Mouse (Mus musculus) hindbrain, embryonic 11.5 days (tissue): ENCODE measurements around the gene Tbc1d9b. TPM values are rescaled to one million over a fixed set of nuclear protein-coding genes. Genes with fewer than 3 reads are reported as not detected.

Experiments used
- ATAC-seq: fragments of 200-750 bp; cut with Nextera tagmentation; 2 replicates; pipeline ENCODE4 v1.8.0; 2017; ENCODE audit warnings: mild to moderate bottlenecking, moderate TSS enrichment, moderate library complexity; ENCODE audit not compliant: low FRiP score
- DNase-seq: peaks from one replicate; pipeline ENCODE4 v3.0.0-alpha.2; 2015; ENCODE audit warnings: low spot score
- H3K27ac ChIP-seq: fragments of 300-500 bp; sonication (generic); 2 replicates; pipeline ENCODE4 v1.5.1; 2014; ENCODE audit warnings: mild to moderate bottlenecking, low read depth, low read length
- H3K27me3 ChIP-seq: fragments of 300-500 bp; sonication (generic); 2 replicates; pipeline ENCODE4 v1.6.1; 2014; ENCODE audit warnings: mild to moderate bottlenecking, low read length, moderate library complexity, mixed read lengths; ENCODE audit not compliant: control insufficient read depth, insufficient read depth
- H3K36me3 ChIP-seq: fragments of 300-500 bp; sonication (generic); 2 replicates; pipeline ENCODE4 v1.6.1; 2014; ENCODE audit warnings: mild to moderate bottlenecking, low read length, moderate library complexity, mixed read lengths; ENCODE audit not compliant: control insufficient read depth, insufficient read depth
- H3K4me1 ChIP-seq: fragments of 300-500 bp; sonication (generic); replicated peaks from 2 replicates; pipeline ENCODE4 v1.6.1; 2014; ENCODE audit warnings: low read length, mixed read lengths; ENCODE audit not compliant: control insufficient read depth, insufficient read depth
- H3K4me2 ChIP-seq: fragments of 300-500 bp; sonication (generic); replicated peaks from 2 replicates; pipeline ENCODE4 v1.6.1; 2014; ENCODE audit warnings: mild to moderate bottlenecking, low read depth, low read length
- H3K4me3 ChIP-seq: fragments of 300-500 bp; sonication (generic); 2 replicates; pipeline ENCODE4 v1.5.1; 2014; ENCODE audit warnings: low read depth, low read length
- H3K9ac ChIP-seq: fragments of 300-500 bp; sonication (generic); 2 replicates; pipeline ENCODE4 v1.6.1; 2014; ENCODE audit warnings: low read depth, low read length
- H3K9me3 ChIP-seq: fragments of 300-500 bp; sonication (generic); 2 replicates; pipeline ENCODE4 v1.6.1; 2016; ENCODE audit warnings: low read length; ENCODE audit not compliant: control insufficient read depth
- WGBS: fragments of 180-500 bp; shearing (Covaris S2); extraction: QIAGEN DNeasy Blood & Tissue Kit; methylation state at CpG from one replicate; pipeline ENCODE4 v1.1.7; 2014; 5-methylcytosine and 5-hydroxymethylcytosine counted together
- polyA plus RNA-seq: library from polyadenylated mRNA; unstranded; fragments of >200 nt; fragmentation: Nextera tagmentation; extraction: Ambion mirVana; gene quantifications from 2 replicates; pipeline ENCODE4 v1.2.1, GENCODE M21; 2014

Gene Tbc1d9b
- polyA plus RNA-seq, 1 experiment from 2014 or later: 22.0 TPM

DNA sequence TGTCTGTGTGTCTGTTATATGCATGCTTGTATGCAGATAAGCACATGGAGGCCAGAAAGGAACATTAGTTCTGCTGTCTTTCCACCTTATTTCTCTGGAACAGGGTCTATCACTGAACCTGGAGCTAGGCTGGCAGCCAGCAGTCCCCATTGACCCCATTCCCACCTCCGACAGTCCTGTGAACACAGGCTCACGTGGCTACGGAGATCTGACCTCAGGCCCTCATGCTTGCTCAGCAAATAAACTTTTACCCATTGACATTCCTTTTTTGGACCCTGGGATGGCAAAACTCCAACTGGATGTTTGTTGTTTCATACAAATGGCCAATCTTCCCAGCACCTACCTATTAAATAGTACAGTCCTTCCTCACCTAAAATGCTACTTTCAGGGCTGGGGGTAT lies 45.2 kb downstream of the Tbc1d9b start:
- 76% methylated on average over 3 of the region's 3 CpGs for WGBS
- no peak overlapping the region for H3K4me2 ChIP-seq

GRCm38 (mm10) chr11:50177111-50177510 lies 45.9 kb downstream of the Tbc1d9b start:
- no peak for DNase-seq
- 82% methylated on average over 6 of the region's 6 CpGs for WGBS
- no peaks in the 10 kb centered on the region for H3K9me3 ChIP-seq

More for the DNA sequence above, 45.2 kb downstream of the Tbc1d9b start:
- no peak overlapping the region for H3K4me3 ChIP-seq
- no peak for ATAC-seq
- H3K9me3 ChIP-seq: no peaks in the 10 kb centered on the region
- H3K27me3 ChIP-seq: no peaks in the 10 kb centered on the region
- no peak overlapping the region for H3K9ac ChIP-seq
- H3K4me1 ChIP-seq: 0 out of 2 replicates have a peak, but pooled peaks cover 2% of the 10 kb centered on the region
- H3K27ac ChIP-seq: no peak overlapping the region
- no peaks in the 10 kb centered on the region for H3K36me3 ChIP-seq
- DNase-seq: no peak

GRCm38 (mm10) chr11:50178532-50179488 lies 47.6 kb downstream of the Tbc1d9b start:
- no peak for ATAC-seq
- H3K27me3 ChIP-seq: no peaks in the 10 kb centered on the region

More at GRCm38 (mm10) chr11:50177111-50177510, 45.9 kb downstream of the Tbc1d9b start:
- Histone ChIP-seq H3K4me1 (0 out of 2 replicates have a peak, but pooled peaks cover 2% of the 10 kb centered on the region), H3K9ac (no peak overlapping the region), H3K4me2 (no peak overlapping the region), H3K36me3 (no peaks in the 10 kb centered on the region), H3K27ac (no peak overlapping the region), H3K4me3 (no peak overlapping the region), H3K27me3 (no peaks in the 10 kb centered on the region)
- ATAC-seq: no peak

DNA sequence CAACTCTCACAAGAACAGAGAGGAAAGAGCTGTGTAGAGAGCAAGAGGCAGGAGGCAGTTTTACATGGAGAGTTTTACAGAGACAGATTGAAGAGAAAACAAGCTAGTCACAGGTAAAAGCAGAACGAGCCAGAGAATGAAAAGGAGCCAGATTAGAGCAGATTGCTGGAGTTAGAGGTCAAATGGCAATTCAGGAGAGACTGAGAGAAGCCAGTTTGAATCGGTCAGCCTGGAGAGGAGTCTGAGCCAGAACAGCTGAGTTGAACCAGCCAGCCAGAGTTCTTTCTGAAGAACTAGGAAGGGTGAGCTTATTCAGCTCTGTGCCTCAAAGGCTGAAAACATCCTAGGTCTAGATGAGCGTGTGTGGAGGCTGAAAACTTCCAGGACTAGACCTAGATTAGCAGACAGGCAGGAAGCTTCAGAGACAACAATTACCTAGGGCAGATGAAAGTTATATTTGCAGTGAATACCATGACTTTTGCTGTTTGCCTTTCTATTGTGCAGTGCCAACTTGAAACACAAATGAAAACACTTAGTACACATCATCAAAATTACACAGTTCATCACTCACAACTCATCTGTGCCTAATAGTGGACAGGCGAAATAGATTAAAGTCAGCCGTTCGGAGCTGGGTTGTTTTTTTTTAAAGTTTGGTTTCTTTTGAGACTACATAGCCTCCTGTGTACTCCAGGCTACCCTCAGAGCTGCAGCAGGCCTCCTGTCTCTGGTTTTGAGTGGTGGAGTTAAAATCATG lies 49.5 kb downstream of the Tbc1d9b start:
- WGBS: 89% methylated on average over 6 of the region's 6 CpGs
- Histone ChIP-seq H3K9me3 (no peaks in the 10 kb centered on the region), H3K27me3 (no peaks in the 10 kb centered on the region), H3K4me3 (no peak overlapping the region), H3K36me3 (0 out of 2 replicates have a peak, but pooled peaks cover 2% of the 10 kb centered on the region), H3K9ac (no peak overlapping the region), H3K27ac (no peak overlapping the region), H3K4me2 (no peak overlapping the region), H3K4me1 (no peaks in the 10 kb centered on the region)
- no peak for ATAC-seq
- no peak for DNase-seq

More at GRCm38 (mm10) chr11:50178532-50179488, 47.6 kb downstream of the Tbc1d9b start:
- no peak overlapping the region for H3K9ac ChIP-seq
- H3K4me1 ChIP-seq: 0 out of 2 replicates have a peak, but pooled peaks cover 2% of the 10 kb centered on the region
- H3K4me3 ChIP-seq: no peak overlapping the region
- 0 out of 2 replicates have a peak, but pooled peaks cover 2% of the 10 kb centered on the region for H3K36me3 ChIP-seq
- no peak overlapping the region for H3K27ac ChIP-seq
- no peak overlapping the region for H3K4me2 ChIP-seq
- 79% methylated on average over 5 of the region's 5 CpGs for WGBS
- no peaks in the 10 kb centered on the region for H3K9me3 ChIP-seq
- DNase-seq: no peak

DNA sequence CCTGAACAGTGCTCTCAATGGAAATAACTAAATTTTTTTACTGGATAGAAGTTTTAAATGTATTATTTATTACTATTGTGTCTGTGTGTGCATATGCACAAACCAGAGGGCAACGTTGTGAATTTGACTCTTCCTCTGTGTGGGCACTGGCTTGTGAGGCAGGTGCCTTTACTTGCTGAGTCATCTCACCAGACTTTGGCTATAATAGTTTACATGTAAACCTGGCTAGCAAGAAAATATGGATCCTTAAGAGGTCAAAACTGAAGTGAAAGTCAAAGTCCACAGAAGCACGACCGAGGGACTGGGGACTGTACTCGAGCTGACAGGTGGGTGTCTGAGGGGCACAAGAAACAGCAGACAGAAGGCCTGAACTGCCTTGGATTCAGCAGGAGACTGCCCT lies 51.5 kb downstream of the Tbc1d9b start:
- H3K4me1 ChIP-seq: no peaks in the 10 kb centered on the region
- WGBS: 88% methylated on average over 4 of the region's 4 CpGs

GRCm38 (mm10) chr11:50184788-50185187 lies 53.6 kb downstream of the Tbc1d9b start:
- 77% methylated on average over 3 of the region's 3 CpGs for WGBS
- 0 out of 2 replicates have a peak, but pooled peaks cover 2% of the 10 kb centered on the region for H3K36me3 ChIP-seq
- no peak for DNase-seq

More for the DNA sequence above, 51.5 kb downstream of the Tbc1d9b start:
- H3K9me3 ChIP-seq: no peaks in the 10 kb centered on the region
- no peak overlapping the region for H3K4me2 ChIP-seq
- no peaks in the 10 kb centered on the region for H3K27me3 ChIP-seq
- H3K36me3 ChIP-seq: 0 out of 2 replicates have a peak, but pooled peaks cover 2% of the 10 kb centered on the region
- no peak overlapping the region for H3K27ac ChIP-seq
- no peak overlapping the region for H3K4me3 ChIP-seq
- no peak overlapping the region for H3K9ac ChIP-seq
- no peak for ATAC-seq
- DNase-seq: no peak

DNA sequence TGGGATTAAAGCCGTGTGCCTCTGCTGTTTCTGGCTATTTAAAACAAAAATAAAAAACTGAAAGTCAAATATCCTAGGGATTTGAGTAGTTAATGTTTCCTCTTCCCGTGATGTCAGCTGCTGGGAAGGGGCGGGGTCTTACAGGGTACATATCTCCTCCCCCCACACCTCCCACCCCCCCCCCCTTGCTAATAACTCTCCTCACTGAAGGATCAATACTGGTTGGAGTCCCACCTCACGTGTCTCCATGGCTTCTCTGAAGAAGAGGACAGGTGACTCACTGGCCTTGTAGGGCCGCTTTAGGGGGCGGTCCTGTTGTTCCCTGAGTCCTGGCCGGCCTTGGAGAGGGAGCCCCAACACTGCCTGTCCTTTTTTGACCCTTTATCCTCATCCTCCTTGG lies 57.5 kb downstream of the Tbc1d9b start:
- H3K9ac ChIP-seq: no peak overlapping the region
- no peaks in the 10 kb centered on the region for H3K4me1 ChIP-seq
- H3K4me3 ChIP-seq: no peak overlapping the region
- no peaks in the 10 kb centered on the region for H3K36me3 ChIP-seq
- H3K27ac ChIP-seq: no peak overlapping the region
- DNase-seq: no peak
- ATAC-seq: no peak
- H3K9me3 ChIP-seq: no peaks in the 10 kb centered on the region
- 83% methylated on average over 7 of the region's 7 CpGs for WGBS
- no peaks in the 10 kb centered on the region for H3K27me3 ChIP-seq
- H3K4me2 ChIP-seq: no peak overlapping the region

More at GRCm38 (mm10) chr11:50184788-50185187, 53.6 kb downstream of the Tbc1d9b start:
- Histone ChIP-seq H3K4me3 (no peak overlapping the region), H3K27ac (no peak overlapping the region), H3K4me2 (no peak overlapping the region), H3K9me3 (no peaks in the 10 kb centered on the region), H3K4me1 (no peaks in the 10 kb centered on the region), H3K9ac (no peak overlapping the region), H3K27me3 (no peaks in the 10 kb centered on the region)
- ATAC-seq: no peak

- H3K27ac ChIP-seq: no peak overlapping the region
- H3K4me2 ChIP-seq: no peak overlapping the region
- H3K9me3 ChIP-seq: no peaks in the 10 kb centered on the region
- ATAC-seq (no peak), DNase-seq (no peak)
- no peaks in the 10 kb centered on the region for H3K36me3 ChIP-seq
- H3K9ac ChIP-seq: no peak overlapping the region
- H3K4me3 ChIP-seq: no peak overlapping the region
- no peaks in the 10 kb centered on the region for H3K4me1 ChIP-seq
- 93% methylated on average over 4 of the region's 4 CpGs for WGBS
- H3K27me3 ChIP-seq: no peaks in the 10 kb centered on the region
Measured at GRCm38 (mm10) chr11:50190362-50190761, 59.2 kb downstream of the Tbc1d9b start.
